Mouse (Mus musculus) limb, embryonic 12.5 days (tissue): Measurements from ENCODE around the gene Defb20. TPM values are rescaled to one million over a fixed set of nuclear protein-coding genes. Genes with fewer than 3 reads are reported as not detected.

Experiments used
- ATAC-seq: fragments of 200-750 bp; cut with Nextera tagmentation; 2 replicates; pipeline ENCODE4 v1.8.0; 2017; ENCODE audit warnings: low read depth, moderate TSS enrichment; ENCODE audit not compliant: insufficient number of reproducible peaks, insufficient read depth, low FRiP score, low TSS enrichment
- H3K27ac ChIP-seq: fragments of 300-500 bp; sonication (generic); 2 replicates; pipeline ENCODE4 v1.5.1; 2016; ENCODE audit warnings: mild to moderate bottlenecking, moderate library complexity
- H3K27me3 ChIP-seq: fragments of 300-500 bp; sonication (generic); 2 replicates; pipeline ENCODE4 v1.6.1; 2016; ENCODE audit warnings: mild to moderate bottlenecking, moderate library complexity
- H3K36me3 ChIP-seq: fragments of 300-500 bp; sonication (generic); 2 replicates; pipeline ENCODE4 v1.6.1; 2016; ENCODE audit warnings: mild to moderate bottlenecking, moderate library complexity
- H3K4me1 ChIP-seq: fragments of 300-500 bp; sonication (generic); replicated peaks from 2 replicates; pipeline ENCODE4 v1.6.1; 2016
- H3K4me2 ChIP-seq: fragments of 300-500 bp; sonication (generic); 2 replicates; pipeline ENCODE4 v1.6.1; 2016; ENCODE audit warnings: mild to moderate bottlenecking, moderate library complexity
- H3K4me3 ChIP-seq: fragments of 300-500 bp; sonication (generic); replicated peaks from 2 replicates; pipeline ENCODE4 v1.5.1; 2016; ENCODE audit warnings: mild to moderate bottlenecking
- H3K9ac ChIP-seq: fragments of 300-500 bp; sonication (generic); replicated peaks from 2 replicates; pipeline ENCODE4 v1.6.1; 2016; ENCODE audit warnings: mild to moderate bottlenecking, moderate library complexity
- H3K9me3 ChIP-seq: fragments of 300-500 bp; sonication (generic); 2 replicates; pipeline ENCODE4 v1.6.1; 2016; ENCODE audit warnings: mild to moderate bottlenecking, moderate library complexity
- WGBS: fragments of 180-500 bp; shearing (Covaris S2); methylation state at CpG from one replicate; pipeline ENCODE4 v1.1.7; 2016; 5-methylcytosine and 5-hydroxymethylcytosine counted together
- polyA plus RNA-seq: library from polyadenylated mRNA; unstranded; fragments of >200 nt; fragmentation: Nextera tagmentation; extraction: Ambion mirVana; gene quantifications from 2 replicates; pipeline ENCODE4 v1.2.1, GENCODE M21; 2016

Defb20 gene
- polyA plus RNA-seq, 1 experiment from 2014 or later, result not detected

GRCm38 (mm10) chr2:152450241-152450640, 26.6 kb upstream of the Defb20 start:
- H3K4me3 ChIP-seq, result no peak overlapping the region
- H3K9me3 ChIP-seq, result no peaks in the 10 kb centered on the region
- no peak for ATAC-seq
- no peak overlapping the region for H3K4me2 ChIP-seq
- H3K36me3 ChIP-seq, result no peaks in the 10 kb centered on the region
- H3K27ac ChIP-seq, result no peak overlapping the region
- H3K4me1 ChIP-seq, result peaks cover 7% of the 10 kb centered on the region; the same call in 1 of the 2 replicates
- H3K27me3 ChIP-seq, result no peaks in the 10 kb centered on the region
- no peak overlapping the region for H3K9ac ChIP-seq
- WGBS, result 5% methylated on average over 5 of the region's 5 CpGs

GRCm38 (mm10) chr2:152452101-152452781, 24.6 kb upstream of the Defb20 start:
- no peaks in the 10 kb centered on the region for H3K9me3 ChIP-seq
- H3K4me1 ChIP-seq, result peaks cover 6% of the 10 kb centered on the region; the same call in 1 of the 2 replicates
- H3K4me2 ChIP-seq, result no peak overlapping the region
- H3K9ac ChIP-seq, result no peak overlapping the region
- whole genome bisulfite sequencing, result 75% methylated on average over 4 of the region's 4 CpGs
- no peak overlapping the region for H3K27ac ChIP-seq
- H3K27me3 ChIP-seq, result no peaks in the 10 kb centered on the region
- ATAC-seq, result no peak
- no peak overlapping the region for H3K4me3 ChIP-seq
- H3K36me3 ChIP-seq, result no peaks in the 10 kb centered on the region

GRCm38 (mm10) chr2:152459241-152459640, 17.6 kb upstream of the Defb20 start:
- Histone ChIP-seq H3K4me1 (peaks cover 11% of the 10 kb centered on the region), H3K4me2 (no peak overlapping the region), H3K27ac (no peak overlapping the region), H3K36me3 (no peaks in the 10 kb centered on the region), H3K27me3 (peaks cover 13% of the 10 kb centered on the region; the same call in 1 of the 2 replicates), H3K4me3 (no peak overlapping the region), H3K9me3 (no peaks in the 10 kb centered on the region), H3K9ac (no peak overlapping the region)
- 45% methylated on average over 13 of the region's 13 CpGs for WGBS
- ATAC-seq, result no peak

- Histone ChIP-seq H3K4me1 (no peaks in the 10 kb centered on the region), H3K27me3 (peaks cover 9% of the 10 kb centered on the region; the same call in 1 of the 2 replicates), H3K9me3 (0 out of 2 replicates have a peak, but pooled peaks cover 2% of the 10 kb centered on the region), H3K36me3 (no peaks in the 10 kb centered on the region), H3K4me2 (no peak within 1 kb of the TSS), H3K9ac (no peak within 1 kb of the TSS), H3K4me3 (no peak within 1 kb of the TSS), H3K27ac (no peak within 1 kb of the TSS)
- ATAC-seq, result no peak
- WGBS, result 80% methylated on average over 3 of the region's 3 CpGs
Measured at GRCm38 (mm10) chr2:152464570-152465150, 12.2 kb upstream of the Defb20 start, which contains the start of gene Defb23. Gene Defb23, minus strand, starts transcription at chr2:152464620.

- ATAC-seq, result no peak
- no peak overlapping the region for H3K27ac ChIP-seq
- no peak overlapping the region for H3K4me2 ChIP-seq
- no peak overlapping the region for H3K9ac ChIP-seq
- no peaks in the 10 kb centered on the region for H3K9me3 ChIP-seq
- no peaks in the 10 kb centered on the region for H3K36me3 ChIP-seq
- 30% methylated on average over 7 of the region's 7 CpGs for WGBS
- H3K27me3 ChIP-seq, result 0 out of 2 replicates have a peak, but pooled peaks cover 2% of the 10 kb centered on the region
- H3K4me1 ChIP-seq, result no peaks in the 10 kb centered on the region
- H3K4me3 ChIP-seq, result no peak overlapping the region
Measured at GRCm38 (mm10) chr2:152470973-152471372, 5.9 kb upstream of the Defb20 start.

GRCm38 (mm10) chr2:152472434-152472833, 4.4 kb upstream of the Defb20 start:
- Histone ChIP-seq H3K4me2 (no peak overlapping the region), H3K9me3 (no peaks in the 10 kb centered on the region), H3K27ac (no peak overlapping the region), H3K27me3 (0 out of 2 replicates have a peak, but pooled peaks cover 2% of the 10 kb centered on the region), H3K36me3 (no peaks in the 10 kb centered on the region), H3K4me1 (no peaks in the 10 kb centered on the region), H3K9ac (no peak overlapping the region), H3K4me3 (no peak overlapping the region)
- WGBS, result 30% methylated on average over 3 of the region's 3 CpGs
- ATAC-seq, result no peak

GRCm38 (mm10) chr2:152480881-152481280, 4.0 kb downstream of the Defb20 start:
- no peak for ATAC-seq
- WGBS, result 87% methylated on average over 3 of the region's 3 CpGs

GRCm38 (mm10) chr2:152481726-152482125, 4.9 kb downstream of the Defb20 start:
- Histone ChIP-seq H3K4me1 (no peaks in the 10 kb centered on the region), H3K27ac (no peak overlapping the region), H3K4me3 (no peak overlapping the region), H3K36me3 (no peaks in the 10 kb centered on the region), H3K9ac (no peak overlapping the region), H3K4me2 (no peak overlapping the region), H3K9me3 (no peaks in the 10 kb centered on the region), H3K27me3 (no peaks in the 10 kb centered on the region)
- no peak for ATAC-seq
- WGBS, result 81% methylated on average over 7 of the region's 7 CpGs

More at GRCm38 (mm10) chr2:152480881-152481280, 4.0 kb downstream of the Defb20 start:
- Histone ChIP-seq H3K4me1 (no peaks in the 10 kb centered on the region), H3K27me3 (no peaks in the 10 kb centered on the region), H3K27ac (no peak overlapping the region), H3K36me3 (no peaks in the 10 kb centered on the region), H3K4me2 (no peak overlapping the region), H3K9me3 (no peaks in the 10 kb centered on the region), H3K4me3 (no peak overlapping the region), H3K9ac (no peak overlapping the region)

- H3K36me3 ChIP-seq, result no peaks in the 10 kb centered on the region
- no peaks in the 10 kb centered on the region for H3K9me3 ChIP-seq
- WGBS, result 74% methylated on average over 2 of the region's 2 CpGs
- H3K4me2 ChIP-seq, result no peak overlapping the region
- no peaks in the 10 kb centered on the region for H3K4me1 ChIP-seq
- no peak for ATAC-seq
- H3K4me3 ChIP-seq, result no peak overlapping the region
- H3K27me3 ChIP-seq, result no peaks in the 10 kb centered on the region
- H3K9ac ChIP-seq, result no peak overlapping the region
- H3K27ac ChIP-seq, result no peak overlapping the region
Measured at GRCm38 (mm10) chr2:152487024-152487423, 10.2 kb downstream of the Defb20 start.

- Histone ChIP-seq H3K27ac (no peak within 1 kb of the TSS), H3K27me3 (no peaks in the 10 kb centered on the region), H3K4me2 (no peak within 1 kb of the TSS), H3K9ac (no peak within 1 kb of the TSS), H3K4me1 (no peaks in the 10 kb centered on the region), H3K9me3 (no peaks in the 10 kb centered on the region), H3K36me3 (no peaks in the 10 kb centered on the region), H3K4me3 (no peak within 1 kb of the TSS)
- no peak for ATAC-seq
Measured at GRCm38 (mm10) chr2:152490038-152490437, 13.2 kb downstream of the Defb20 start, which contains the start of gene Defb22. Gene Defb22, minus strand, starts transcription at chr2:152490138.

- Histone ChIP-seq H3K27me3 (no peaks in the 10 kb centered on the region), H3K4me2 (no peak overlapping the region), H3K9me3 (no peaks in the 10 kb centered on the region), H3K9ac (no peak overlapping the region), H3K4me1 (no peaks in the 10 kb centered on the region), H3K36me3 (no peaks in the 10 kb centered on the region), H3K27ac (no peak overlapping the region), H3K4me3 (no peak overlapping the region)
- ATAC-seq, result no peak
- 71% methylated on average over 6 of the region's 6 CpGs for WGBS
Measured at GRCm38 (mm10) chr2:152493151-152493550, 16.3 kb downstream of the Defb20 start.
